Mouse (Mus musculus): ENCODE data around the gene Zdbf2. TPM values are rescaled to one million over a fixed set of nuclear protein-coding genes. Genes with fewer than 3 reads are reported as not detected.

The Zdbf2 gene
- total RNA-seq, 2 experiments from 2014 or later = 1.0 TPM

- no peak for DNase-seq
- H3K27ac ChIP-seq = no peak overlapping the region
- H3K4me3 ChIP-seq = no peak overlapping the region
- peak; percentile 53 for TF ChIP-seq CTCF (IDR thresholded peaks at IDR 0.05)
- intact Hi-C loops (cut with DNase I) = loop anchor here (2.0 kb wide), 1 partner anchor 70 kb away; no protein-coding TSS in a partner anchor
Observed at GRCm38 (mm10) chr1:63252351-63253209, 20.5 kb upstream of the Zdbf2 start.

GRCm38 (mm10) chr1:63253291-63253690, 19.8 kb upstream of the Zdbf2 start:
- H3K27ac ChIP-seq = no peak overlapping the region
- H3K4me3 ChIP-seq = no peak overlapping the region
- TF ChIP-seq CTCF (IDR thresholded peaks at IDR 0.05) = no peak
- intact Hi-C loops (cut with DNase I) = loop anchor here (2.0 kb wide), 1 partner anchor 70 kb away; no protein-coding TSS in a partner anchor
- no peak for DNase-seq

GRCm38 (mm10) chr1:63255101-63255500, 18.0 kb upstream of the Zdbf2 start:
- no peak for TF ChIP-seq CTCF (IDR thresholded peaks at IDR 0.05)
- intact Hi-C loops (cut with DNase I) = no loop called here
- Histone ChIP-seq H3K27ac (no peak overlapping the region), H3K4me3 (no peak overlapping the region)
- no peak for DNase-seq

- H3K27ac ChIP-seq = no peak overlapping the region
- intact Hi-C loops (cut with DNase I) = no loop called here
- H3K4me3 ChIP-seq = no peak overlapping the region
- no peak for DNase-seq
- no peak for TF ChIP-seq CTCF (IDR thresholded peaks at IDR 0.05)
Observed at GRCm38 (mm10) chr1:63256083-63256482, 17.0 kb upstream of the Zdbf2 start.

- no peak for TF ChIP-seq CTCF (IDR thresholded peaks at IDR 0.05)
- intact Hi-C loops (cut with DNase I) = no loop called here
- H3K4me3 ChIP-seq = no peak overlapping the region
- no peak overlapping the region for H3K27ac ChIP-seq
- DNase-seq = no peak
Observed at GRCm38 (mm10) chr1:63258501-63258900, 14.6 kb upstream of the Zdbf2 start.

- intact Hi-C loops (cut with DNase I) = no loop called here
- no peak for TF ChIP-seq CTCF (IDR thresholded peaks at IDR 0.05)
- DNase-seq = no peak
- Histone ChIP-seq H3K4me3 (no peak overlapping the region), H3K27ac (no peak overlapping the region)
Observed at GRCm38 (mm10) chr1:63259271-63259830, 13.7 kb upstream of the Zdbf2 start.

GRCm38 (mm10) chr1:63259916-63260741, 12.9 kb upstream of the Zdbf2 start:
- no peak for DNase-seq
- no peak for TF ChIP-seq CTCF (IDR thresholded peaks at IDR 0.05)
- Histone ChIP-seq H3K4me3 (no peak overlapping the region), H3K27ac (no peak overlapping the region)
- intact Hi-C loops (cut with DNase I) = no loop called here

GRCm38 (mm10) chr1:63260742-63261033, 12.4 kb upstream of the Zdbf2 start:
- Histone ChIP-seq H3K27ac (no peak overlapping the region), H3K4me3 (no peak overlapping the region)
- DNase-seq = no peak
- TF ChIP-seq CTCF (IDR thresholded peaks at IDR 0.05) = no peak
- intact Hi-C loops (cut with DNase I) = no loop called here

GRCm38 (mm10) chr1:63261041-63261590, 11.9 kb upstream of the Zdbf2 start:
- intact Hi-C loops (cut with DNase I) = no loop called here
- no peak overlapping the region for H3K27ac ChIP-seq
- no peak overlapping the region for H3K4me3 ChIP-seq
- DNase-seq = no peak
- no peak for TF ChIP-seq CTCF (IDR thresholded peaks at IDR 0.05)

- Histone ChIP-seq H3K4me3 (no peak overlapping the region), H3K27ac (no peak overlapping the region)
- no peak for DNase-seq
- intact Hi-C loops (cut with DNase I) = no loop called here
- no peak for TF ChIP-seq CTCF (IDR thresholded peaks at IDR 0.05)
Observed at GRCm38 (mm10) chr1:63263671-63264070, 9.4 kb upstream of the Zdbf2 start.

- intact Hi-C loops (cut with DNase I) = no loop called here
- no peak for DNase-seq
Observed at GRCm38 (mm10) chr1:63265461-63265860, 7.6 kb upstream of the Zdbf2 start.

GRCm38 (mm10) chr1:63266121-63266520, 6.9 kb upstream of the Zdbf2 start:
- Histone ChIP-seq H3K4me3 (no peak overlapping the region), H3K27ac (no peak overlapping the region)
- no peak for DNase-seq
- intact Hi-C loops (cut with DNase I) = no loop called here
- TF ChIP-seq CTCF (IDR thresholded peaks at IDR 0.05) = no peak

More at GRCm38 (mm10) chr1:63265461-63265860, 7.6 kb upstream of the Zdbf2 start:
- no peak for TF ChIP-seq CTCF (IDR thresholded peaks at IDR 0.05)
- H3K27ac ChIP-seq = no peak overlapping the region
- no peak overlapping the region for H3K4me3 ChIP-seq

- DNase-seq = no peak
- TF ChIP-seq CTCF (IDR thresholded peaks at IDR 0.05) = no peak
- intact Hi-C loops (cut with DNase I) = no loop called here
Observed at GRCm38 (mm10) chr1:63266716-63267115, 6.3 kb upstream of the Zdbf2 start.

More at GRCm38 (mm10) chr1:63266716-63267115, 6.3 kb upstream of the Zdbf2 start:
- Histone ChIP-seq H3K27ac (no peak overlapping the region), H3K4me3 (no peak overlapping the region)
